Comparison of ENCODE assay signal across 8 mouse cellular contexts in the genomic region with DNA sequence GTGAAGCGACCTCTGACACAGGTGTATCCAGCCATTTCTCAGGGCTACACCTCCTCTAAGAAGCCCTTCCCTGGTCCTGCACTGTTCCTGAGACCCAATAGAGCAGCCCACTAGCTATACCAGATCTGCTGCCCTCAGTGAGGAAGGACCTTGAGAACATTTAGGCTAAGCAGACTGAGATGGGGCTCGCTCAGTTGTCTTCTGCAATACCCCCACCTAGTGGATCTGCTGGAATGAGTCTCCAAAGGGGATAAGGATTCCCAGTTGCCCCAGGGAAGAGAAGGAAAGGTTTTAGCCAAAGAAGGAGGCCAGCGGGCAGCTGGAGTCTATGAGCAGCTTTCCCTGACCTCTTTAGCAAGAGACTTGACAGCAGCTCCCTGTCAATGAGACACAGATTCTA. TPM values are rescaled to one million over a fixed set of nuclear protein-coding genes. Genes with fewer than 3 reads are reported as not detected.
DNase-seq lines count a peak whose midpoint lies in the region.

No protein-coding gene starts in this region.

- no peaks in the 10 kb centered on the region for H3K36me3 ChIP-seq in midbrain, embryonic 10.5 days

- H3K27me3 ChIP-seq in midbrain, embryonic 10.5 days (ENCODE audit: low read depth, poor library complexity, severe bottlenecking), result no peaks in the 10 kb centered on the region

- H3K4me1 ChIP-seq in midbrain, embryonic 10.5 days, result no peaks in the 10 kb centered on the region

- H3K9me3 ChIP-seq in midbrain, embryonic 10.5 days (replicated peaks), result peaks cover 7% of the 10 kb centered on the region; the same call in 1 of the 2 replicates

- 64% methylated on average over 3 of the region's 3 CpGs for WGBS in midbrain, embryonic 10.5 days

- H3K4me3 ChIP-seq in midbrain, embryonic 10.5 days, result no peak overlapping the region

- peak; percentile 15 to 35 for DNase-seq in cerebellum, postnatal 25 days
- DNase-seq in cerebellum, postnatal 36 days, result no peak
- peak; percentile 44 for DNase-seq in right cerebral cortex, adult 18-20 months
- no peak for DNase-seq in right cerebral cortex, postnatal 25 days
- DNase-seq in kidney, postnatal 10 days, result peak; percentile 65
- DNase-seq in midbrain, embryonic 10.5 days (ENCODE audit: low spot score), result peak; percentile 17
- DNase-seq in gastrocnemius, postnatal 14 days, result no peak
- no peak for DNase-seq in cerebellum, adult 18-20 months

- intact Hi-C loops in gastrocnemius, postnatal 14 days (cut with DNase I; ENCODE audit: low total_unique reads), result loop anchor here (5.0 kb wide), 1 partner anchor 133 kb away; no protein-coding TSS in a partner anchor

- H3K27ac ChIP-seq in midbrain, embryonic 10.5 days (replicated peaks), result no peak overlapping the region

RNA-seq across cellular contexts. Expression of a gene that starts 42.1 kb away (rescaled TPM):
- polyA plus RNA-seq in midbrain, embryonic 10.5 days (2016; fragmentation: Nextera tagmentation; extraction: Ambion mirVana), result 1.4 TPM in 2 replicates
- total RNA-seq in gastrocnemius, postnatal 14 days (2021), result 1 to 10 TPM; 2.6 to 3.5 TPM

RNA-seq across cellular contexts. Expression of a gene that starts 52.9 kb away (rescaled TPM):
- polyA plus RNA-seq in midbrain, embryonic 10.5 days (2016; fragmentation: Nextera tagmentation; extraction: Ambion mirVana), result 1.9 and 2.9 TPM in 2 replicates
- 1 to 10 TPM; 2.2 to 2.6 TPM for total RNA-seq in gastrocnemius, postnatal 14 days (2021)

Comparison
In these comparisons a context has a peak if more than half of its experiments do, and no peak if none do; other contexts are left out.
1. DNase-seq: peak in cerebellum, postnatal 25 days (2 of 2), right cerebral cortex, adult 18-20 months (single experiment), kidney, postnatal 10 days (single experiment) and midbrain, embryonic 10.5 days (single experiment); none in cerebellum, postnatal 36 days (0 of 2), right cerebral cortex, postnatal 25 days (single experiment), gastrocnemius, postnatal 14 days (single experiment) and cerebellum, adult 18-20 months (0 of 2).